Mouse (Mus musculus): Measurements from ENCODE around the gene Lypd8.

GRCm38 (mm10) chr11:58357042-58357441, 21.8 kb upstream of the Lypd8 start:
- no peak for TF ChIP-seq POLR2A (IDR thresholded peaks at IDR 0.05; ENCODE audit: insufficient read depth, low read depth, low read length)
- TF ChIP-seq CTCF (IDR thresholded peaks at IDR 0.05; ENCODE audit: insufficient read depth, low read depth, low read length): no peak
